Mouse (Mus musculus): ENCODE measurements around the gene Slco1a1.
"Not testable (repeated sequence)": the region's sequence is repeated elsewhere in the genome, so short reads cannot be mapped to it uniquely, and the experiment has no call there.

Slco1a1 gene

GRCm38 (mm10) chr6:141946862-141947261 is at the start of gene Slco1a1:
Gene Slco1a1 (minus strand): TSS chr6:141946962.
- no peak for DNase-seq (ENCODE audit: low spot score in 2 of 2)

DNA sequence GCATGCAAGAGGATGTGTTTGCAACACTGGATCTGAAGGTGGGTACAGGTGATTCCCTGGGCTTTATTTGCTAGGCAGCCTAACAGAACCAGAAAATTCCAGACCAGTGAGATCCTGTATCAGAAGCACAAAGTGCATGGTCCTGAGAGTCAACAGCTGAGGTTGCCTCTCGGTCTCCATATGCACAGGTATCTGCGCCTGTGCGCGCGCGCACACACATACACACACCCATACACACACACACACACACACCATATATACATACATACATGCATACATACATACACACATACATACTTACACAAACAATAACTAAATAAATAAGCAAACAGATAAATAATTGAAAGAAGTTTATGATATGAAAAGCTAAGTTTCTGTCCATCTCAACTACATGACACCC is 40.0 kb upstream of the Slco1a1 start:
- DNase-seq (ENCODE audit: low spot score in 2 of 2): no peak

- DNase-seq (ENCODE audit: low spot score in 2 of 2): no peak
Observed at GRCm38 (mm10) chr6:141984644-141985043, 37.9 kb upstream of the Slco1a1 start.

DNA sequence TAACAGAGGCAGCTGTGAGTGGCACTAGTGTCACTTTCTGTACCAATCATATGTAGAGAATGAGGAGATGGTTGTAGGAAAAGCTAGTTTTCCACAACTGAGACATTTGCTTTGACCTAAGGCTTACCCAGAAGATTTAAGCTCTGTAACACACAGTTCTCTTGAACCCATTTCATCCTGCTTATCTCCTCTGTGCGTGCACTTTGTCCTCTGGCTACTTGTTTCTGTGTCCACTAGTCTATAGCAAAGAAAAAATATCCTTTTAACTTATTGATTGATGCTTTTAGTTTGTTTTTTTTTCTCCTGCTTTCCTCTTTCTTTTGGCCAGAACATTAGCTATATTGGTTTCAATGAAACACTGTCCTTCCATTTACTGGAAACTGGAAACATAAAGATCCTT is 15.7 kb upstream of the Slco1a1 start:
- DNase-seq (ENCODE audit: low spot score in 2 of 2): no peak

- DNase-seq (ENCODE audit: low spot score in 2 of 2): no peak
Observed at GRCm38 (mm10) chr6:141961861-141962260, 15.1 kb upstream of the Slco1a1 start.

GRCm38 (mm10) chr6:141960482-141960881 is 13.7 kb upstream of the Slco1a1 start:
- no peak for DNase-seq (ENCODE audit: low spot score in 2 of 2)

- no peak for DNase-seq (ENCODE audit: low spot score in 2 of 2)
Observed at GRCm38 (mm10) chr6:141940451-141940850, 6.3 kb downstream of the Slco1a1 start.

DNA sequence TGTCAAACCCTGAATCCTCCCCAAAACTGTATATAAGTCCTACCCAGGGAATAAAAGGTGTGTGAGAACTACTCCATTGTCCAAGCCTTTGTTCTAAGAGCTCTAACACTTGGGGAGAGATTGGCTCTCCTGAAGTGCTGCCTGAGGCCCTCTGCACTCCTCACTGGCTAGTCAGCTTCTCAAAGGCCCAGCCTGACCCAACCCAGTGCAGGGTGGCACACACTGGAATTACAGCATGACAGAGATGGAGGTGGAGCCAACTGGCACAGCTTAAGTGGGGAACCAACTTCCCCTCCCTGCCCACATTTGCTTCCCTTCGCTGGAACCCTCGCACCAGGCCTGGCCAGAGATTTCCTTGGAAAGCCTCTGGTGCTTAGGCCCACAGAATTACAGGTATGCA is 48.6 kb downstream of the Slco1a1 start:
- no peak for DNase-seq (ENCODE audit: low spot score in 2 of 2)

GRCm38 (mm10) chr6:141889723-141890122 is 57.0 kb downstream of the Slco1a1 start:
- DNase-seq (ENCODE audit: low spot score in 2 of 2): no peak

DNA sequence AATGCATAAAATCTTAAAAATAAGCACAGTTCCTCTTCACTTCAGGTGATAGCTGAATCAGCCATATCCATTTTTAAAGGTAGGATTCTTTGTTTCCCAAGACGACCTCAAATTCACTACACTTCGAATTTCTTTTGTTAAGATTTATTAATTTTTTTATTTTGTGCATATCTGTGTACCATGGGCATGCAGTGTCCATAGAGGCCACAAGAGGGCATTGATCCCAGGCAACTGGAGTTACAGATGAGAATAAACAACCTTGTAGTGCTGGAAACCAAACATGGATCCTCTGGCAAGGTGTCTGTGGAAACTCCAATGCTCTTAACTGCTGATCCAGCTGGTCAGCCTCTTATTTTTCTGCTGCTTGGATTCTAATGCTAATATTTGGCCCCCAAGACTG is 58.5 kb downstream of the Slco1a1 start:
- DNase-seq (ENCODE audit: low spot score in 2 of 2): no peak

DNA sequence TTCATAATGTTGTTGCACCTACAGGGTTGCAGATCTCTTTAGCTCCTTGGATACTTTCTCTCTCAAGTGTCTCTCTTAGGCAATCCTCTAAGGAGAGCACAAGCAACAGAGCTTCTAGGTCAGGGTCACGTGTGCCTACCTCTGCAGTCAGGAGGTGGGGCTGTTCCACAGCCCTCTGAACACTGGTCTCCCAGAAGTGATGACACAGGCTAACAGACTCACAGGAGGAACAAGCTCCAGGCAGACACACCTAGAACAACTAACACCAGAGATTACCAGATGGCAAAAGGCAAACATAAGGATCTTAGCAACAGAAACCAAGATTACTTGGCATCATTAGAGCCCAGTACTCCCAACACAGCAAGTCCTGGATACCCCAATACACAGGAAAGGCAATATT is 64.2 kb downstream of the Slco1a1 start:
- no peak for DNase-seq (ENCODE audit: low spot score in 2 of 2)

DNA sequence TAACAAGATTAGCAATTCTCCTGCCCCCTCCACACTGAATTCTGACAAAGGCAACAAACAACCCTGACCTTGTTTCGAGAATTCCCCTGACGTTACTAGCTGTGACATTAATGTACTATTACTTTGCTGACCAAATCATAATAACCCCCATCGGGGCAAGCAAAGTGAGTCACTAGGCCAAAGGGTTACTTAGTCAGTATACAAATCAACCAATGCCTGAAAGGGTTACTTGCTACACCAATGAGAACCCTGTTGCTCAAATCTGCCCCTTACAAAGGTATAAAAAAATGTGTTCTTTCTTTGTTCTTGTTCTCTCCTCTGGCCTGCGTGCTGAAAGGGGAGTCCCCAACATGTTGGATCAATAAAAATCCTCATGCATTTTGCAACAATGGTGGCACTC is 71.0 kb downstream of the Slco1a1 start:
- not testable (repeated sequence) for DNase-seq (ENCODE audit: low spot score in 2 of 2)

DNA sequence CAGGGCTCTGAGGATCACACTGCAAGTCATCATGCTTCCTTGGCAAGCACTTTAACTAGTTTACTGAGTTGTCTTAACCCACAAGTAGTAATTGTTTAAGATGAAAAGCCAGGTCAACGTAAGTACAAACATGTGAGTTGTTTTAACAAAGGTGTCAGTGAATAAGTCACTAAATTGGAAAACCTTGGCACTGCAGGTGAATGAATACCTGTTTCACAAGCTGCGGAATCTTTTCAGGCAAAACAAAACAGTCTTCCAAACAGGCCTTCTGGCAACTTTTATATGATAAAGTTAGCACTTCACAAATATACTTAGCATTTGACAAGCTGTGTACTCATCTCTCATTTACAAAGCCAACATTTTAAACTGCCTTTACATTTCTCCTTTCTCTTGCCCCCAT is 75.1 kb downstream of the Slco1a1 start:
- DNase-seq (ENCODE audit: low spot score in 2 of 2): no peak

- no peak for DNase-seq (ENCODE audit: low spot score in 2 of 2)
Observed at GRCm38 (mm10) chr6:141868735-141869134, 78.0 kb downstream of the Slco1a1 start.

DNA sequence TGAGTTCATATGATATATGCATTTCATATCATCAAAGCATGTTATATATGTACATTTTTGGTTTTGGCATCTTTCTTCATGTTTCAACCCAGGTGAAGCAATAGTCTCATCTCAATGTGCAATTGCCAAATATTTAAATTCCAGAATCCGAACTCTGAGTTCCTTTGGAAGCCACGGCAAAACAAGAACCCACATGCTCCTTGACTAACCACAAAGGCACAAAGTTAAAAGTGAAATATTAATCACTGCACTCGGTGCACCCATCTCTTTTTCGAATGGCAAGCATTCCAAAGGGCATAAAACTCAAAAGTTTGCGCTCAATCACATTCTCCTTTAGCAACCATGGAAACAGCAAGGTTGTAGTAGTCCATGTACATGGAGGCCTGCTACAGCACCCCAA is 80.7 kb downstream of the Slco1a1 start:
- DNase-seq (ENCODE audit: low spot score in 2 of 2): no peak

- DNase-seq (ENCODE audit: low spot score in 2 of 2): no peak
Observed at GRCm38 (mm10) chr6:141857735-141858531, 88.8 kb downstream of the Slco1a1 start.

Measured in frontal cortex, postnatal 25 days (tissue).